Mouse (Mus musculus) CH12F3 (cell line): ENCODE measurements around the gene Pou2f2.

Experiments used
- in situ Hi-C: fragments of 300-500 bp; cut with MboI; formaldehyde crosslinking; loops from 2 replicates; pipeline ENCODE4 v1.14.3; 2020; ENCODE audit warnings: low sequenced_read_pairs

The Pou2f2 gene

GRCm38 (mm10) chr7:25179606-25180161, at the start of gene Pou2f2:
Gene Pou2f2, minus strand, starts transcription at chr7:25179726.
- in situ Hi-C loops: no loop called here

GRCm38 (mm10) chr7:25227523-25228300, 48.2 kb upstream of the Pou2f2 start:
- in situ Hi-C loops: no loop called here

DNA sequence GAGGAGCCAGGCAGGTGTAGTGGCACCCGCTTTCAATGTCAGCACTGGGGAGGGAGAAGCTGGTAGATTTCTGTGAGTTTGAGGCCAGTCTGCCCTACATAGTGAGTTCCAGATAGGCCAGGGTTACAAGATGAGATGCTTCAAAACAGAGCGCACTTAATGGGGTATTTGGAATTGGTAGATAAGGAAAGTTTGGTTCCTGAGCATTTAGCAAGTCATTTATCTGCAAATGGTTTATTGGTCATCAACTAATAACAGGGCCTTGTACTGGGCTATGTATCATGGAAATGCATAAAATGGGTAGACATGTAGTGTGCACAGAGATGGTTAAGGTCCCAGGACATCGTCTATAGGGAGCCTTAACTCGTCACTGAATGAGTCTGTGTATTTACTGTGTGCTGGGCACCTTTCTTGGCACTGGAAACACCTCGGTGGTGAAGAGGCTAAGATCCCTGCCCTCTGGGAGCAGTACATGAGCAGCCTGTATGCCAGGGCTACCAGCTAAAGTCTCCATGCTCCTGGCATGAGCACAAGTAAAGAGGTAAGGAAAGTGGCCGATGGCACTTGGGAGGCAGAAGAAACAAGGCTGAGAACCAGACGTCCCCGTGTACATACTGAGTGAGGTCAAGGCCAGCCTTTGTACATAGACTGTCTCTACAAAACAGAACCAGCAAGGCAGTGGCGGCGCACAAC, 42.9 kb upstream of the Pou2f2 start:
- in situ Hi-C loops: no loop called here

- in situ Hi-C loops: no loop called here
Observed at GRCm38 (mm10) chr7:25221102-25221883, 41.8 kb upstream of the Pou2f2 start, which contains the start of gene Zfp526. Gene Zfp526, plus strand, starts transcription at chr7:25221425.

GRCm38 (mm10) chr7:25220457-25221101, 41.1 kb upstream of the Pou2f2 start, which contains the start of gene Dedd2:
Gene Dedd2, minus strand, starts transcription at chr7:25220615.
- in situ Hi-C loops: no loop called here

GRCm38 (mm10) chr7:25219756-25220456, 40.4 kb upstream of the Pou2f2 start:
- in situ Hi-C loops: no loop called here

GRCm38 (mm10) chr7:25219416-25219750, 39.9 kb upstream of the Pou2f2 start:
- in situ Hi-C loops: no loop called here

DNA sequence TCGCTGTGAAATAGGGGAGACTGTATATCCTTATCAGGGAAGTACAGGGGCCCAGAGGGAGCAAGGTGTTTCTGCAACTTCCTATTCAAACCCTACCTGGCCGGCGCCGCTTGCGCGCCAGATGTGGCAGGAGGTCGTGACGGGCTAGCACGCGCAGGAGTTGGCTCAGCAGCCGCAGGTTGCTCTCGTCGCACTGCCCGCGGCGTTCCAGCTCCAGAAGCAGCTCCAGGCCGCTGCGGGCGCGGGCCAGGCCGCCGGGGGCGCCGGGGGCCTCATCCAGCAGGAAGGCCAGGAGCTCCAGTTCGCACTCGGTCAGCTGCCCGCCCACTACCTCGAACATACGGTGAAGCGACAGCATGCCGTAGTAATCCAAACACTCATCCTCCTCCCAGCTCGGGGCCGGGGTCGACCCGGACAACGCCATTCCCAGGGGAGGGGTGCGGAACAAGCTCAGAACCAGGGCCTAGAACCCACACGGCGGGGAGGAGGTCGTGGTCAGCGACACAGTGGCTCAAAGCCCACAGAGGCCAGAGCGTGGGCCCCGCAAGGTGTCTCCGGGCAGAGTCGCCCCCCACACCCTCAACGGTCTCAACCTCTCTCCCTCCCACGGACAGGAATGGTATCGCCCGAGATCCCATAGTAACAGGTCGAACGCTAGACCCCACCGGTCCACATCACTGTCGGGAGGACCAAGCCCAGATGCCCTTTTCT, 39.3 kb upstream of the Pou2f2 start:
- in situ Hi-C loops: no loop called here

DNA sequence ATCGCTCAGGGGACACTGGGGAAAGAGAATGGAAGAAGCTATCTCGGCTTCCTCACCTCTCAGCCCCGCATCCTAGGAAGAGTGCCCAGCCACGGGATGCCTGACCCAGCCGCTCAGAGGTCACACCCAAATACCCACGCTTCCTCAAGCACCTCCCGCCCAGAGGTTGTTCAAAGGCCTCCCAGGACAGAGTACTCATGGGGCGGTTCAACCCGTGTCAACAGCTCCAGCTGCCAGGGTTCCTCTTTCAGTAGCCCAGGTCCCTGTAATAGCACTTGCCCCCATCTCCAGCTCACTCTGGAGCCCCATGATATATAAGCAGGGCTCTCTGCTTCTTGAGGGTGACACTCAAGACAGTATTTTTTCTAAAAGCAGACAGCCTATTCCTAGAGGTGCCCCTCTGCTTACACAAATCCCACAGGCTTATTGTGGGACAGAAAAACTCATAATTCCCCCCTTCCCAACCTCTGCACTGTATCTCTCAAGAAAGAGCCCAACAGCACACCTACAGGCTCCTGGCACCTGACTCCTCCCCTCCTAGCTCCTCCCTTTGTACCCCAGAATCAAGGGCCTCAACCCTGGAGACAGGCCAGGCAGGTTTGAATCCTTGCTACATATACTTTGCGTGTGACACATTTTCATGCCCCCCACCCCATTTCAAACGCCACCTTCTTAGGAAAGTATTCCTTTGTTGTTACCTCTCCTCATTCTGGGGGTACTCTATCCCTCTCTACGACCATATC, 38.3 kb upstream of the Pou2f2 start:
- in situ Hi-C loops: no loop called here

GRCm38 (mm10) chr7:25214172-25214571, 34.6 kb upstream of the Pou2f2 start:
- in situ Hi-C loops: no loop called here

DNA sequence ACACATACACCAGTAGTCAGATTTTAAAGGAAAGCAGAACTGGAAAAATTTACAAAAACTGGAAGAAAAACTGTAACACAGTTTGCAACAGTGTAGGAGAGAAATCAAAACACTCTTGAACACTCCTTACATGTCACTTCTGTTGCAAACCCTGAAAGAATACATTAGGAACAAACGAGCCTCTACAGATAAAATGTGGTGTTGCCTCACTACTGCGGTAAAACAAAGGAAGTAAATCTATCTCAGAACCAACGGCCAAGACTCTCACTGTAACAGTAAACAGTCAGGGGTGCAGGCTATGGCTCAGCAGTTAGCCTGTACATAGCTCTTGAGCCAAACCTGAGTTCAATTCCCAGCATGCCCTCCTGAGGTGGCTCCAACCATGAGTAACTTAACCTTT, 33.6 kb upstream of the Pou2f2 start:
- in situ Hi-C loops: no loop called here

GRCm38 (mm10) chr7:25210482-25210881, 31.0 kb upstream of the Pou2f2 start:
- in situ Hi-C loops: no loop called here

GRCm38 (mm10) chr7:25209161-25209622, 29.7 kb upstream of the Pou2f2 start:
- in situ Hi-C loops: no loop called here

- in situ Hi-C loops: no loop called here
Observed at GRCm38 (mm10) chr7:25206094-25206830, 26.7 kb upstream of the Pou2f2 start.

DNA sequence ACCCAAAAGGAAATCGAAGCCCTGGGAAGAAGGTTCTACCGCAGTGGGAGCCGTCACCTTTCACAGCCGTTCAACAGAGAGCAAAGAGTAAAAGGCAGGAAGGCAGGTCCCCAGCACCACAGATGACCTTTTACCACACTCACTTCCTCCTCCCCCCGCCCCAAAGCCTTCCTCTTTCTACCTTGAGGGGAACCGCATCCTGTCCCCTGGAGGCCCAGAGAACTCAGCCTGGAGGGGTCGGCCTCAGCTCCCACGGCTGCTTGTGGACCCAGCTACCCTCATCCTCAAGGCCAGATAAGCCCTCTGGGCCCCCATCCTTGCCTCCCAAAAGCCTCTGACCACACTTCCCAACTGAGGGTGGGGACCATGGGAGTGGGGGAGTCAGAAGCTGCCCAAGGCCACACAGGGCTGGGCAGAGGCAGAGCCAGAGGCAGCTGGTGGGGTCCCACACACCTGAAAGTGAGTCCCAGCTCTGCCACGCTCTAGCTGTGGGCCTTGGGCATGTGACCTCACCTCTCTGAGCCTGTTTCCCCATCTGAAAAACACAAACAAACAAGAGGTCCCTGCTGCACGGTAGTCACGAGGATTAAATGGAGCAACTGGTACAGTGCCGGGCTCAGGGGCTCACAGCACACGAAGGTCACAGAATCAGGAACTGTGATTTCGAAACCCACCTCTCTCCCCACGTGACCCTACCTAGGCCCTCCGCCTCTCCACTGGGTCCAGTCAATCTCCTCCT, 26.0 kb upstream of the Pou2f2 start:
- in situ Hi-C loops: no loop called here

- in situ Hi-C loops: no loop called here
Observed at GRCm38 (mm10) chr7:25203624-25204023, 24.1 kb upstream of the Pou2f2 start.

GRCm38 (mm10) chr7:25197384-25198018, 18.0 kb upstream of the Pou2f2 start:
- in situ Hi-C loops: no loop called here
